Comparison of ENCODE assay signal across 22 mouse cellular contexts in genomic region chr6:24542393-24542792, GRCm38 (mm10). TPM values are rescaled to one million over a fixed set of nuclear protein-coding genes. Genes with fewer than 3 reads are reported as not detected.
A peak's percentile ranks its signal among the peaks of the same experiment; 100 is the strongest.
DNase-seq lines count a peak whose midpoint lies in the region; ATAC-seq lines count a peak whose summit lies in the region.
"Had no signal": no experiment of that assay in that cellular context is flagged by ENCODE, and none has a peak within 500 bp of the region (broad histone marks: within the 10 kb centered on the region; RNA-seq: fewer than 3 reads in every experiment).

No protein-coding gene starts in this region.

- peak; percentile 80 for ATAC-seq in cerebellum, adult (ENCODE audit: insufficient number of reproducible peaks, low FRiP score, low TSS enrichment)
- no peak for ATAC-seq in heart, embryonic 11.5 days (replicated peaks; ENCODE audit: insufficient number of reproducible peaks, low FRiP score, low TSS enrichment)
- ATAC-seq: CD4-positive, CD25-positive, alpha-beta regulatory T cell, adult 4 months; hindbrain, embryonic 16.5 days; liver, embryonic 12.5 days had no signal

- H3K27ac ChIP-seq in heart, embryonic 11.5 days (ENCODE audit: low read depth, low read length) = peak overlapping the region; percentile 13; the same call in 1 of the 2 replicates
- H3K27ac ChIP-seq: kidney, postnatal 0 days; liver, embryonic 12.5 days; macrophage; midbrain, embryonic 12.5 days; stomach, postnatal 0 days had no signal

- no peak for DNase-seq in cerebellum, postnatal 36 days
- DNase-seq in heart, adult 18-20 months = peak; percentile 68 to 77
- DNase-seq in heart, adult 8-10 months (ENCODE audit: low spot score) = no peak
- peak; percentile 45 for DNase-seq in lung, postnatal 10 days
- no peak for DNase-seq in layer of hippocampus, adult 9-11 months
- no peak for DNase-seq in left cerebral cortex, adult 11 months (ENCODE audit: low spot score)
- DNase-seq: right cerebral cortex, postnatal 14 days had no signal

- no peaks in the 10 kb centered on the region for H3K36me3 ChIP-seq in heart, embryonic 11.5 days (ENCODE audit: control insufficient read depth, insufficient read depth, low read length)
- H3K36me3 ChIP-seq: G1E; liver, embryonic 12.5 days; midbrain, embryonic 12.5 days had no signal

- H3K9me3 ChIP-seq in heart, embryonic 11.5 days (replicated peaks; ENCODE audit: control insufficient read depth, low read length) = no peaks in the 10 kb centered on the region
- H3K9me3 ChIP-seq: G1E; liver, embryonic 12.5 days; midbrain, embryonic 12.5 days had no signal

- no peaks in the 10 kb centered on the region for H3K27me3 ChIP-seq in heart, embryonic 11.5 days (ENCODE audit: control insufficient read depth, insufficient read depth, low read length)
- H3K27me3 ChIP-seq: liver, embryonic 12.5 days; midbrain, embryonic 12.5 days had no signal

- H3K9ac ChIP-seq in heart, embryonic 11.5 days (ENCODE audit: low read depth, low read length) = no peak overlapping the region
- H3K9ac ChIP-seq: liver, embryonic 12.5 days; midbrain, embryonic 12.5 days had no signal

- no peak overlapping the region for H3K4me3 ChIP-seq in heart, embryonic 11.5 days (ENCODE audit: low read depth, low read length)
- H3K4me3 ChIP-seq: liver, embryonic 12.5 days; midbrain, embryonic 12.5 days had no signal

- peaks cover 17% of the 10 kb centered on the region for H3K4me1 ChIP-seq in heart, embryonic 11.5 days (ENCODE audit: control insufficient read depth, insufficient read depth, low read length)
- H3K4me1 ChIP-seq: liver, embryonic 12.5 days; midbrain, embryonic 12.5 days had no signal

- no peak overlapping the region for H3K4me2 ChIP-seq in heart, embryonic 11.5 days
- H3K4me2 ChIP-seq: liver, embryonic 12.5 days; midbrain, embryonic 12.5 days had no signal

RNA-seq across cellular contexts. Expression of gene Asb15, which starts 14.4 kb away (rescaled TPM):
- total RNA-seq in heart, adult 18-20 months (2021) = 10 to 100 TPM; 62.3 to 70.5 TPM
- total RNA-seq in heart, adult 8-10 months (2022) = 10 to 100 TPM; 54.3 to 71.9 (median 65.6) TPM
- polyA plus RNA-seq in heart, embryonic 11.5 days (2014; fragmentation: Nextera tagmentation; extraction: Ambion mirVana) = 0.11 and 0.15 TPM in 2 replicates
- total RNA-seq: granulocyte monocyte progenitor cell, adult 5-6 weeks; layer of hippocampus, adult 18-20 months; left cerebral cortex, adult 8-10 months had no signal
- polyA plus RNA-seq: CD4-positive, CD25-positive, alpha-beta regulatory T cell, adult 4 months; G1E; limb, embryonic 11.5 days; macrophage; midbrain, embryonic 12.5 days; neural tube, embryonic 14.5 days had no signal

RNA-seq across cellular contexts. Expression of gene Ndufa5, which starts 14.6 kb away (rescaled TPM):
- 1,000 to 10,000 TPM; 1,622 to 1,793 TPM for total RNA-seq in heart, adult 18-20 months (2021)
- 1,000 to 10,000 TPM; 1,425 to 1,947 (median 1,659) TPM for total RNA-seq in heart, adult 8-10 months (2022)
- 597 and 625 TPM in 2 replicates for polyA plus RNA-seq in heart, embryonic 11.5 days (2014; fragmentation: Nextera tagmentation; extraction: Ambion mirVana)

RNA-seq across cellular contexts. Expression of gene Iqub, which starts 27.5 kb away (rescaled TPM):
- under 1 TPM; 0.67 to 0.77 TPM for total RNA-seq in heart, adult 18-20 months (2021)
- under 1 TPM; 0.37 to 0.81 (median 0.57) TPM for total RNA-seq in heart, adult 8-10 months (2022)
- 0.30 and 0.48 TPM in 2 replicates for polyA plus RNA-seq in heart, embryonic 11.5 days (2014; fragmentation: Nextera tagmentation; extraction: Ambion mirVana)
- total RNA-seq: granulocyte monocyte progenitor cell, adult 5-6 weeks had no signal
- polyA plus RNA-seq: CD4-positive, CD25-positive, alpha-beta regulatory T cell, adult 4 months; G1E; limb, embryonic 11.5 days; macrophage; stomach, postnatal 0 days had no signal

RNA-seq across cellular contexts. Expression of gene Lmod2, which starts 55.2 kb away (rescaled TPM):
- 100 to 1,000 TPM; 861 to 872 TPM for total RNA-seq in heart, adult 18-20 months (2021)
- 100 to 1,000 TPM; 758 to 914 (median 862) TPM for total RNA-seq in heart, adult 8-10 months (2022)
- 43.7 and 53.6 TPM in 2 replicates for polyA plus RNA-seq in heart, embryonic 11.5 days (2014; fragmentation: Nextera tagmentation; extraction: Ambion mirVana)
- total RNA-seq: granulocyte monocyte progenitor cell, adult 5-6 weeks; layer of hippocampus, adult 18-20 months had no signal
- polyA plus RNA-seq: CD4-positive, CD25-positive, alpha-beta regulatory T cell, adult 4 months; G1E; hindbrain, embryonic 16.5 days; kidney, postnatal 0 days; limb, embryonic 11.5 days; liver, embryonic 12.5 days; macrophage; midbrain, embryonic 12.5 days; neural tube, embryonic 14.5 days; stomach, postnatal 0 days had no signal

Comparison
In these comparisons a context has a peak if more than half of its experiments do, and no peak if none do; other contexts are left out.
1. DNase-seq: peak in heart, adult 18-20 months (2 of 2) and lung, postnatal 10 days (single experiment); none in cerebellum, postnatal 36 days (0 of 2), heart, adult 8-10 months (single experiment), layer of hippocampus, adult 9-11 months (single experiment) and left cerebral cortex, adult 11 months (single experiment).